Mouse (Mus musculus) E14TG2a.4 (cell line): ENCODE measurements at regions not wholly inside any gene's neighbourhood (a gene's known extent, or its start where the extent isn't known, plus 50 kb on each side); places are given as distances from the start of the nearest gene placed in this dataset.

ENCODE experiments used
- H3K27me3 ChIP-seq: 2 replicates; pipeline ENCODE4 v1.6.1; 2014; ENCODE audit warnings: low read length, control low read depth; ENCODE audit not compliant: insufficient read depth
- H3K36me3 ChIP-seq: 2 replicates; pipeline ENCODE4 v1.6.1; 2014; ENCODE audit warnings: low read length, control low read depth; ENCODE audit not compliant: insufficient read depth
- H3K4me1 ChIP-seq: replicated peaks from 2 replicates; pipeline ENCODE4 v1.6.1; 2014; ENCODE audit warnings: low read depth, low read length, control low read depth
- H3K4me3 ChIP-seq: replicated peaks from 2 replicates; pipeline ENCODE4 v1.5.1; 2014; ENCODE audit warnings: mild to moderate bottlenecking, low read length
- H3K9me3 ChIP-seq: 2 replicates; pipeline ENCODE4 v1.6.1; 2014; ENCODE audit warnings: low read length, control low read depth
- CTCF ChIP-seq: conservative IDR thresholded peaks from 2 replicates; pipeline ENCODE4 v1.5.1; 2014; ENCODE audit warnings: low read length
- NANOG ChIP-seq: IDR thresholded peaks from 2 replicates; pipeline ENCODE4 v1.6.1; 2014; ENCODE audit warnings: borderline replicate concordance, low read length, mixed read lengths
- POU5F1 ChIP-seq: IDR thresholded peaks from 2 replicates; pipeline ENCODE4 v1.6.1; 2014; ENCODE audit warnings: low read length, borderline replicate concordance

DNA sequence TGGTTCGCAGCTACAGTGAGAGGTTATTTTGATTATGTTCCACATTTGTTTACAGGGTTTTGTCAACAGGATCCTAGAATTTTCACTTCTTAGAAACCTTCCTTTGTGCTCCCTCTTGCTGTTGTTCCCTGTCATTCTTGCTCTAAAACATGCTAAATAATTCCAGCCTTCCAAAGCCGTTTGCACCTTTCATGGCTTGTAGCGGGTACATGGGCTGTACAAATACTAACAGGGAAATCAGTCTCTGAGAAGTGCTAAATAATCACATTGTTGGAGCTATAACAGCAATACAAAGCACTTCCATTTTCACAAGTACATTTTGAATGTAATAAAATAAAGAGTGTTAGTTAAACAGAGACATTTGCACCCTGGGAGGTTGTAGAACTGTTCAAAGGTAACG lies 268.8 kb upstream of the Acvr2a start:
- TF ChIP-seq POU5F1: no peak
- TF ChIP-seq CTCF: no peak
- no peak for TF ChIP-seq NANOG
- no peaks in the 10 kb centered on the region for H3K4me1 ChIP-seq
- H3K27me3 ChIP-seq: no peaks in the 10 kb centered on the region
- H3K36me3 ChIP-seq: no peaks in the 10 kb centered on the region
- no peak overlapping the region for H3K4me3 ChIP-seq
- no peaks in the 10 kb centered on the region for H3K9me3 ChIP-seq

DNA sequence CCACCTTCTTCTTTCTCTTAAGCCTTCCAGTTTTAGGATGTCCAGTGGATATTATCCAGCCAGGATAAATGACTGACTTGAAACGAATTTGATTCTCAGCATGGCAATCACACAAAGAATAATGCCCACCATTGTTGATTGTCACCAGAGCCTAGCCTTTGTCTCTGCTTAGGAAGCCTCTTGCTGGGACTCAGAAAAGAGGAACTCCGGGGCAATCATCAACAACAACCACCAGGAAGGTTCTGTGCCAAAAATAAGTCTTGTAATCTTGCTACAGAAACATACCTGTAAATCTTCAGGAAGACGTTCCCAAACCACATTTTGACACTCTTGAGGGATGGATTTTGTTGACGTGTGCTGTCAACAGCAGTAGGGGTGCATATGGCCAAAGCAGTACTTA lies 268.2 kb upstream of the Acvr2a start:
- H3K4me1 ChIP-seq: no peaks in the 10 kb centered on the region
- H3K4me3 ChIP-seq: no peak overlapping the region
- no peaks in the 10 kb centered on the region for H3K9me3 ChIP-seq
- H3K36me3 ChIP-seq: no peaks in the 10 kb centered on the region
- TF ChIP-seq CTCF (no peak), POU5F1 (no peak), NANOG (no peak)
- no peaks in the 10 kb centered on the region for H3K27me3 ChIP-seq

DNA sequence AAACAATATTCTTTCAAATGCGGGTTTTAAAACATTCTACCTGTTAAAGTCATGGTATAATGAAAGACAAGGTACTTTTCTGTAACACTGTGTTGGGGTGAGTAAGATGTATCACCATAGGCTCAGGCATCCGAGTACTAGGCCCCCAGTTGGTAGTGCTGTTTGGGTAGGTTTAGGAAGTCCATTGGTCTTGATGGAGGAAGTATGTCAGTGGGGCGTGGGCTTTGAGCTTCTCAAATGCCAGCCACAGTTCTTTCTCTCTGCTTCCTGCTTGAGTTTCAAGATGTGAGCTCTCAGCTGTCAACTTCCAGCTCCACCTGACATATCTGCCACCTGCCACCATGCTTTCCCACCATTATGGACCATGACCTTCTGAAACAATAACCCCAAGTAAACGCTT lies 267.7 kb upstream of the Acvr2a start:
- TF ChIP-seq CTCF: no peak
- TF ChIP-seq POU5F1: no peak
- TF ChIP-seq NANOG: no peak
- H3K27me3 ChIP-seq: no peaks in the 10 kb centered on the region
- no peak overlapping the region for H3K4me3 ChIP-seq
- H3K9me3 ChIP-seq: no peaks in the 10 kb centered on the region
- H3K36me3 ChIP-seq: no peaks in the 10 kb centered on the region
- no peaks in the 10 kb centered on the region for H3K4me1 ChIP-seq

DNA sequence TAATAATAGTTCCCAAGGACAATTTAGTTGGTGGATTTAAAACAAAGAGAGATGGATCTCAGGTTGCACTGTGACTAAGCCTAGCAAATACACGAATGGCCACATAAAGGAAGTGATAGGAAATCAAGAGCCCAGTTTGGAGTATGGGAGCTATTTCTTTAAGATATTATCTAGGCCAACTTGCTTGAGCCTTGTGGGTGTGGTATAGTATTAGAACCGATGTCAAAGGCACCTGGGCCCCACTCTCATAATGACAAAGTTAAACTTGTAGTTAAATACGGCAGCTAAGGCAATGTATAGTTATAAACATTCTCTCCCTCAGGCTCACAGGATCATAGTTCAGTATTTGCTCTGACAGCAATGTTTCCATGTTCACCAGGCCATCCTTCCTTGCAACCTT lies 257.3 kb upstream of the Acvr2a start:
- H3K4me3 ChIP-seq: no peak overlapping the region
- TF ChIP-seq CTCF (no peak), NANOG (no peak), POU5F1 (no peak)
- no peaks in the 10 kb centered on the region for H3K4me1 ChIP-seq
- no peaks in the 10 kb centered on the region for H3K27me3 ChIP-seq
- H3K9me3 ChIP-seq: no peaks in the 10 kb centered on the region
- no peaks in the 10 kb centered on the region for H3K36me3 ChIP-seq

DNA sequence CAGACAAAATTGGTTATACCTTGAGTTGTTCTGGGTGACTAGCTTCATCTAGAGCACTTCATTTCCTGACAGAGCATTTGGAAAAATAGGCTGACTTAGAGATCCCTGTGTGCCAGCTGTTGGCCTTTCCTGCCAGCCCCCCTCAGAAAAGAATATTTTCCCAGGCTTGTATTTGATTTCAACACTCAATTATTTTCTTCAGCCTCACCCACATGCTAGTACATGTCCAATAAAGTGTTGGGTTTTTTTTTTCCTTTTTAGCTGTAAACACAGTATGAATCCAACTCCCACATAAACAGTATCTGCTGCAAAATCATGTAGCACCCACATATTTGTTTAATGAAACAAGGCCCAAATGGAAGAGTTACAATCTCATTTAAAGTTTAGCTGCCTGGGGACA lies 256.8 kb upstream of the Acvr2a start:
- TF ChIP-seq POU5F1 (no peak), NANOG (no peak), CTCF (no peak)
- no peaks in the 10 kb centered on the region for H3K27me3 ChIP-seq
- H3K36me3 ChIP-seq: no peaks in the 10 kb centered on the region
- H3K4me3 ChIP-seq: no peak overlapping the region
- H3K4me1 ChIP-seq: no peaks in the 10 kb centered on the region
- no peaks in the 10 kb centered on the region for H3K9me3 ChIP-seq

DNA sequence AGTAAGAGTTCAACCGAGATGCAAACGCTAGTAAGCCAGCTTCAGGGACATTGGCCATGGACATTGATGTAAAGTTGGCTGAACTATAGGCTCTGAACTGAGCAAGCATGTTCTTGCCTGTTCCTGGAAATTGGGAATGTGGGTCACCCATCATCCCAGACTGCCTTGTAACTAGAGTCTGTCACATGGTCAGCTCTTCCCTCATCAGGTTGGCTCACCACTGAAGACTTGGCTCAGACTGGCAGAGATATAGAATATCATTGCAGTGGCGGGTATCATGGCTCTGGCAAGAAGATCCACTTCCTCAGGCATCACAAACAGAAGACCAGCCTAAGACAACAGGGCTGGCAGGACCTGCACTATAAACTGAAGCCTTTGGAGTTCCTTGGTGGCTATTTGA lies 255.3 kb upstream of the Acvr2a start:
- Histone ChIP-seq H3K36me3 (no peaks in the 10 kb centered on the region), H3K4me1 (no peaks in the 10 kb centered on the region), H3K4me3 (no peak overlapping the region), H3K27me3 (no peaks in the 10 kb centered on the region), H3K9me3 (no peaks in the 10 kb centered on the region)
- TF ChIP-seq POU5F1: no peak
- TF ChIP-seq CTCF: no peak
- no peak for TF ChIP-seq NANOG

DNA sequence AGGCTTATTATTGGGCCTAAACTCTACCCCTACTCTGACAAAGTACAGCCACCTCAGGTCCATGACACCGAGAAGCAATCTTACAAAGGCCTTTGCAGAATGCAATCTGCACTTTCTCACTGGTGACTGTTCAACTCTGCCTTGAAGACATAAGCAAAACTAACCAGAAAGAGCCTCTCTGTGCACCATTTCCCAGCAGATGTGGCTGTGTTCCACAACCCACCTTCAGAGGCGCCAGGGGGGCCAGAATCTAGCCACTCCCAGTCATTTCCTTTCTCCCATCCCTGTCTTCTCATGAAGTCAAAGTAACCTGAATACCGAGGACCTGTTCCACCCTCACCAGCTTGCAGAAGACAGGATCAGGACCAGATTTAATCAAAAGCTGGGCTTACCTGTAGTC lies 250.3 kb upstream of the Acvr2a start:
- H3K9me3 ChIP-seq: no peaks in the 10 kb centered on the region
- no peak for TF ChIP-seq POU5F1
- TF ChIP-seq NANOG: no peak
- no peak for TF ChIP-seq CTCF

DNA sequence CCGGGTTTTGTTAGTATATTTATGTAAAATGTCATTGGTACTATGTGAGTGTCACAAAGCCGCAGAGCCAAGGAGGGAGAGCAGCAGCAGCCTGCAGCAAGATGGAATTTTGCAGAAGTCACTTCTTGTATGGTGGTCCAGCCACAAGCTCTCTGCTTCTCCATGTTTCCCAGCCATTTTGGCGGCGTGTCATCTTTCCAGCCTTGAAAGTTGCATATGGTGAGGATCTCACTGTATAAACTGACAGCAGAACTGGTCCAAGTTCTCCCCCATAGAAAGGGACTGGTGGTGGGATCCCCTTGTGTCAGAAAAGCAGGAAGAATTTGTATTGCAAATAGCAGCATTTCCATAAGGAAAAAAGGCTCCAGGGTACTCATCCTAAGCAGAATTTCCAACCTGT lies 249.7 kb upstream of the Acvr2a start:
- H3K36me3 ChIP-seq: no peaks in the 10 kb centered on the region
- H3K27me3 ChIP-seq: no peaks in the 10 kb centered on the region
- H3K9me3 ChIP-seq: no peaks in the 10 kb centered on the region
- no peak for TF ChIP-seq POU5F1
- no peak for TF ChIP-seq NANOG
- no peak for TF ChIP-seq CTCF
- H3K4me1 ChIP-seq: peaks cover 2% of the 10 kb centered on the region; the same call in 1 of the 2 replicates
- no peak overlapping the region for H3K4me3 ChIP-seq

More for the DNA sequence above, 250.3 kb upstream of the Acvr2a start:
- H3K4me3 ChIP-seq: no peak overlapping the region
- peaks cover 2% of the 10 kb centered on the region; the same call in 1 of the 2 replicates for H3K4me1 ChIP-seq
- no peaks in the 10 kb centered on the region for H3K27me3 ChIP-seq
- no peaks in the 10 kb centered on the region for H3K36me3 ChIP-seq

DNA sequence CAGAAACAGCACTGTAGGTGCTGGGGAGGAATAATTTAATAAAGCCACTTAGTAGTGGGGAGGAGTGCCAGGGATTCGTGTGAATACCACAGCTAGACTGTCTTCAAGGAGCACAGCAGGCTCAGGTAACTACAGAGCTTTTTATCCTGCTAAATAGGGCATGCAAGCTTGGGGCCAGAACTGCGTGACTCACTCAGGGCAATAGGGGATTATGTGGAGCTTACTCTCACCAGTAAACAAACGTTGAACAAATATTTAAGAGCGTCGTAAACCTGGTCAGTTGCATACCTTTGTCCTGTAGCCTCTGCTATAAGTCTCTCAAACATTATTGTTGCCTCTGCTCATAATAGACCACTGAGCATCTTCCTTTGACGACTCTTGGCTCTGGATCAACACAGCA lies 246.0 kb upstream of the Acvr2a start:
- H3K9me3 ChIP-seq: no peaks in the 10 kb centered on the region
- no peaks in the 10 kb centered on the region for H3K36me3 ChIP-seq
- no peaks in the 10 kb centered on the region for H3K27me3 ChIP-seq
- TF ChIP-seq CTCF: no peak
- TF ChIP-seq POU5F1: no peak
- TF ChIP-seq NANOG: no peak
- H3K4me3 ChIP-seq: no peak overlapping the region
- peaks cover 2% of the 10 kb centered on the region; the same call in 1 of the 2 replicates for H3K4me1 ChIP-seq
